Mouse (Mus musculus): Measurements from ENCODE around the gene Tmem19.

The Tmem19 gene

GRCm38 (mm10) chr10:115309191-115309590 lies 53.1 kb downstream of the Tmem19 start:
- no peak for DNase-seq

- no peak for DNase-seq
These were observed 54.9 kb downstream of the Tmem19 start for GRCm38 (mm10) chr10:115307331-115307875.

GRCm38 (mm10) chr10:115298683-115299082 lies 63.6 kb downstream of the Tmem19 start:
- no peak for DNase-seq

- no peak for DNase-seq
These were observed 64.7 kb downstream of the Tmem19 start for GRCm38 (mm10) chr10:115297582-115297981.

GRCm38 (mm10) chr10:115296401-115296935 lies 65.8 kb downstream of the Tmem19 start:
- DNase-seq: no peak

- no peak for DNase-seq
These were observed 67.1 kb downstream of the Tmem19 start for GRCm38 (mm10) chr10:115295162-115295561.

- no peak for DNase-seq
These were observed 67.6 kb downstream of the Tmem19 start for GRCm38 (mm10) chr10:115294715-115295114.

- no peak for DNase-seq
These were observed 68.4 kb downstream of the Tmem19 start for GRCm38 (mm10) chr10:115293946-115294345.

- no peak for DNase-seq
These were observed 71.6 kb downstream of the Tmem19 start for GRCm38 (mm10) chr10:115290671-115291070.
